Mouse (Mus musculus): ENCODE data around the gene Rpusd4. TPM values are rescaled to one million over a fixed set of nuclear protein-coding genes. Genes with fewer than 3 reads are reported as not detected.

Gene Rpusd4
- total RNA-seq (2014; rRNA removed) (6.9 and 8.7 TPM in 2 replicates), polyA plus RNA-seq (2015; fragmentation: Nextera tagmentation; extraction: Ambion mirVana) (10.6 and 11.0 TPM in 2 replicates)

GRCm38 (mm10) chr9:35267146-35267975, at the start of gene Rpusd4, which contains the start of gene Fam118b:
Rpusd4 (plus strand) TSS chr9:35267865.
Fam118b (minus strand) TSS chr9:35267805.
- no peaks in the 10 kb centered on the region for H3K27me3 ChIP-seq (ENCODE audit: insufficient read depth, low read length)
- H3K4me1 ChIP-seq (ENCODE audit: insufficient read depth, low read length), result peaks cover 12% of the 10 kb centered on the region; the same call in 1 of the 2 replicates
- peak; percentile 94 for ATAC-seq (ENCODE audit: low FRiP score)
- H3K9me3 ChIP-seq (ENCODE audit: low read length), result no peaks in the 10 kb centered on the region
- H3K4me2 ChIP-seq (ENCODE audit: low read depth, low read length, poor library complexity, severe bottlenecking), result peak within 1 kb of the TSS; percentile 75
- peak within 1 kb of the TSS; percentile 75 for H3K9ac ChIP-seq (replicated peaks; ENCODE audit: low read length, poor library complexity, severe bottlenecking)
- DNase-seq (ENCODE audit: low spot score), result peak; percentile 95
- WGBS, result 0% methylated on average over 57 of the region's 62 CpGs
- TF ChIP-seq CTCF (IDR thresholded peaks at IDR 0.05), result no peak
- no peaks in the 10 kb centered on the region for H3K36me3 ChIP-seq (ENCODE audit: insufficient read depth, low read length)
- H3K27ac ChIP-seq (ENCODE audit: low read depth, low read length), result peak within 1 kb of the TSS; percentile 83
- H3K4me3 ChIP-seq (ENCODE audit: low read depth, low read length), result peak within 1 kb of the TSS; percentile 51

- Histone ChIP-seq H3K27me3 (ENCODE audit: insufficient read depth, low read length) (no peaks in the 10 kb centered on the region), H3K4me2 (ENCODE audit: low read depth, low read length, poor library complexity, severe bottlenecking) (no peak overlapping the region), H3K9me3 (ENCODE audit: low read length) (no peaks in the 10 kb centered on the region), H3K27ac (ENCODE audit: low read depth, low read length) (no peak overlapping the region), H3K9ac (replicated peaks; ENCODE audit: low read length, poor library complexity, severe bottlenecking) (no peak overlapping the region), H3K4me3 (ENCODE audit: low read depth, low read length) (no peak overlapping the region), H3K36me3 (ENCODE audit: insufficient read depth, low read length) (peaks cover 31% of the 10 kb centered on the region), H3K4me1 (ENCODE audit: insufficient read depth, low read length) (no peaks in the 10 kb centered on the region)
- TF ChIP-seq CTCF (IDR thresholded peaks at IDR 0.05), result no peak
- 77% methylated on average over 1 of the region's 1 CpGs for WGBS
- no peak for DNase-seq (ENCODE audit: low spot score)
- ATAC-seq (ENCODE audit: low FRiP score), result no peak
Observed at GRCm38 (mm10) chr9:35217963-35218362, 49.7 kb upstream of the Rpusd4 start.

GRCm38 (mm10) chr9:35223466-35223865, 44.2 kb upstream of the Rpusd4 start:
- H3K4me3 ChIP-seq (ENCODE audit: low read depth, low read length), result no peak overlapping the region
- H3K9ac ChIP-seq (replicated peaks; ENCODE audit: low read length, poor library complexity, severe bottlenecking), result no peak overlapping the region
- ATAC-seq (ENCODE audit: low FRiP score), result no peak
- no peak for TF ChIP-seq CTCF (IDR thresholded peaks at IDR 0.05)
- DNase-seq (ENCODE audit: low spot score), result no peak
- no peak overlapping the region for H3K27ac ChIP-seq (ENCODE audit: low read depth, low read length)
- no peaks in the 10 kb centered on the region for H3K4me1 ChIP-seq (ENCODE audit: insufficient read depth, low read length)
- H3K27me3 ChIP-seq (ENCODE audit: insufficient read depth, low read length), result no peaks in the 10 kb centered on the region
- 100% methylated on average over 3 of the region's 3 CpGs for WGBS
- H3K9me3 ChIP-seq (ENCODE audit: low read length), result no peaks in the 10 kb centered on the region
- no peak overlapping the region for H3K4me2 ChIP-seq (ENCODE audit: low read depth, low read length, poor library complexity, severe bottlenecking)
- peaks cover 11% of the 10 kb centered on the region for H3K36me3 ChIP-seq (ENCODE audit: insufficient read depth, low read length)

GRCm38 (mm10) chr9:35228671-35229070, 39.0 kb upstream of the Rpusd4 start:
- no peak overlapping the region for H3K9ac ChIP-seq (replicated peaks; ENCODE audit: low read length, poor library complexity, severe bottlenecking)
- no peak overlapping the region for H3K27ac ChIP-seq (ENCODE audit: low read depth, low read length)
- H3K27me3 ChIP-seq (ENCODE audit: insufficient read depth, low read length), result no peaks in the 10 kb centered on the region
- no peaks in the 10 kb centered on the region for H3K4me1 ChIP-seq (ENCODE audit: insufficient read depth, low read length)
- H3K4me3 ChIP-seq (ENCODE audit: low read depth, low read length), result no peak overlapping the region
- no peak for DNase-seq (ENCODE audit: low spot score)
- 91% methylated on average over 3 of the region's 3 CpGs for WGBS
- no peaks in the 10 kb centered on the region for H3K9me3 ChIP-seq (ENCODE audit: low read length)
- peaks cover 5% of the 10 kb centered on the region for H3K36me3 ChIP-seq (ENCODE audit: insufficient read depth, low read length)
- H3K4me2 ChIP-seq (ENCODE audit: low read depth, low read length, poor library complexity, severe bottlenecking), result no peak overlapping the region
- no peak for TF ChIP-seq CTCF (IDR thresholded peaks at IDR 0.05)
- no peak for ATAC-seq (ENCODE audit: low FRiP score)

GRCm38 (mm10) chr9:35235996-35236395, 31.7 kb upstream of the Rpusd4 start:
- WGBS, result 54% methylated on average over 3 of the region's 3 CpGs
- no peak overlapping the region for H3K9ac ChIP-seq (replicated peaks; ENCODE audit: low read length, poor library complexity, severe bottlenecking)
- no peaks in the 10 kb centered on the region for H3K27me3 ChIP-seq (ENCODE audit: insufficient read depth, low read length)
- no peaks in the 10 kb centered on the region for H3K9me3 ChIP-seq (ENCODE audit: low read length)
- H3K4me2 ChIP-seq (ENCODE audit: low read depth, low read length, poor library complexity, severe bottlenecking), result no peak overlapping the region
- H3K4me3 ChIP-seq (ENCODE audit: low read depth, low read length), result no peak overlapping the region
- no peak overlapping the region for H3K27ac ChIP-seq (ENCODE audit: low read depth, low read length)
- ATAC-seq (ENCODE audit: low FRiP score), result no peak
- TF ChIP-seq CTCF (IDR thresholded peaks at IDR 0.05), result no peak
- no peaks in the 10 kb centered on the region for H3K4me1 ChIP-seq (ENCODE audit: insufficient read depth, low read length)
- DNase-seq (ENCODE audit: low spot score), result no peak
- H3K36me3 ChIP-seq (ENCODE audit: insufficient read depth, low read length), result peaks cover 19% of the 10 kb centered on the region

GRCm38 (mm10) chr9:35238371-35238770, 29.3 kb upstream of the Rpusd4 start:
- no peak overlapping the region for H3K4me2 ChIP-seq (ENCODE audit: low read depth, low read length, poor library complexity, severe bottlenecking)
- H3K9ac ChIP-seq (replicated peaks; ENCODE audit: low read length, poor library complexity, severe bottlenecking), result no peak overlapping the region
- no peak overlapping the region for H3K27ac ChIP-seq (ENCODE audit: low read depth, low read length)
- H3K9me3 ChIP-seq (ENCODE audit: low read length), result no peaks in the 10 kb centered on the region
- no peak overlapping the region for H3K4me3 ChIP-seq (ENCODE audit: low read depth, low read length)
- DNase-seq (ENCODE audit: low spot score) (no peak), ATAC-seq (ENCODE audit: low FRiP score) (no peak)
- TF ChIP-seq CTCF (IDR thresholded peaks at IDR 0.05), result no peak
- no peaks in the 10 kb centered on the region for H3K4me1 ChIP-seq (ENCODE audit: insufficient read depth, low read length)
- 93% methylated on average over 1 of the region's 1 CpGs for WGBS
- peaks cover 14% of the 10 kb centered on the region for H3K36me3 ChIP-seq (ENCODE audit: insufficient read depth, low read length)
- H3K27me3 ChIP-seq (ENCODE audit: insufficient read depth, low read length), result no peaks in the 10 kb centered on the region
